Mouse (Mus musculus): ENCODE data around the gene Josd1. TPM values are rescaled to one million over a fixed set of nuclear protein-coding genes. Genes with fewer than 3 reads are reported as not detected.

The Josd1 gene
- polyA plus RNA-seq, 1 experiment, result 37.0 TPM

GRCm38 (mm10) chr15:79728731-79729388 is 41.1 kb upstream of the Josd1 start:
- peaks cover 90% of the 10 kb centered on the region for H3K36me3 ChIP-seq (ENCODE audit: control insufficient read depth, insufficient read depth)
- TF ChIP-seq CEBPB (IDR thresholded peaks at IDR 0.05; ENCODE audit: low read depth) (no peak), MYOG (IDR thresholded peaks at IDR 0.05; ENCODE audit: control insufficient read depth, extremely low read depth, insufficient read length) (no peak), FOSL1 (IDR thresholded peaks at IDR 0.05; ENCODE audit: insufficient read depth, low read length, poor library complexity, severe bottlenecking) (no peak), MAX (IDR thresholded peaks at IDR 0.05) (no peak), CTCF (IDR thresholded peaks at IDR 0.05; ENCODE audit: control insufficient read depth, insufficient read depth, insufficient read length) (no peak), USF1 (IDR thresholded peaks at IDR 0.05; ENCODE audit: low read depth) (no peak), MYOD1 (IDR thresholded peaks at IDR 0.05; ENCODE audit: control insufficient read depth, insufficient read length, low read depth) (no peak)

GRCm38 (mm10) chr15:79728311-79728710 is 40.6 kb upstream of the Josd1 start:
- Histone ChIP-seq H3K36me3 (ENCODE audit: control insufficient read depth, insufficient read depth) (peaks cover 90% of the 10 kb centered on the region), H3ac (ENCODE audit: control insufficient read depth, insufficient read length, low read depth) (no peak overlapping the region), H3K27me3 (ENCODE audit: control insufficient read depth, insufficient read depth, insufficient read length) (no peaks in the 10 kb centered on the region), H3K79me3 (ENCODE audit: low read depth) (no peaks in the 10 kb centered on the region), H3K79me2 (ENCODE audit: control insufficient read depth, insufficient read depth) (no peaks in the 10 kb centered on the region), H3K4me3 (ENCODE audit: insufficient read depth, poor library complexity, severe bottlenecking) (no peak overlapping the region)
- TF ChIP-seq MYOG (IDR thresholded peaks at IDR 0.05; ENCODE audit: control insufficient read depth, extremely low read depth, insufficient read length) (no peak), FOSL1 (IDR thresholded peaks at IDR 0.05; ENCODE audit: insufficient read depth, low read length, poor library complexity, severe bottlenecking) (no peak), MYOD1 (IDR thresholded peaks at IDR 0.05; ENCODE audit: control insufficient read depth, insufficient read length, low read depth) (no peak), USF1 (IDR thresholded peaks at IDR 0.05; ENCODE audit: low read depth) (no peak), CEBPB (IDR thresholded peaks at IDR 0.05; ENCODE audit: low read depth) (no peak), CTCF (IDR thresholded peaks at IDR 0.05; ENCODE audit: control insufficient read depth, insufficient read depth, insufficient read length) (no peak), MAX (IDR thresholded peaks at IDR 0.05) (no peak)

More at GRCm38 (mm10) chr15:79728731-79729388, 41.1 kb upstream of the Josd1 start:
- Histone ChIP-seq H3K79me2 (ENCODE audit: control insufficient read depth, insufficient read depth) (no peaks in the 10 kb centered on the region), H3K27me3 (ENCODE audit: control insufficient read depth, insufficient read depth, insufficient read length) (no peaks in the 10 kb centered on the region), H3ac (ENCODE audit: control insufficient read depth, insufficient read length, low read depth) (no peak overlapping the region), H3K4me3 (ENCODE audit: insufficient read depth, poor library complexity, severe bottlenecking) (no peak overlapping the region), H3K79me3 (ENCODE audit: low read depth) (no peaks in the 10 kb centered on the region)

GRCm38 (mm10) chr15:79727840-79728239 is 40.1 kb upstream of the Josd1 start:
- no peak overlapping the region for H3ac ChIP-seq (ENCODE audit: control insufficient read depth, insufficient read length, low read depth)
- no peak overlapping the region for H3K4me3 ChIP-seq (ENCODE audit: insufficient read depth, poor library complexity, severe bottlenecking)
- TF ChIP-seq MAX (IDR thresholded peaks at IDR 0.05), result no peak
- no peak for TF ChIP-seq MYOG (IDR thresholded peaks at IDR 0.05; ENCODE audit: control insufficient read depth, extremely low read depth, insufficient read length)
- no peak for TF ChIP-seq USF1 (IDR thresholded peaks at IDR 0.05; ENCODE audit: low read depth)
- no peak for TF ChIP-seq FOSL1 (IDR thresholded peaks at IDR 0.05; ENCODE audit: insufficient read depth, low read length, poor library complexity, severe bottlenecking)
- no peak for TF ChIP-seq CTCF (IDR thresholded peaks at IDR 0.05; ENCODE audit: control insufficient read depth, insufficient read depth, insufficient read length)
- TF ChIP-seq CEBPB (IDR thresholded peaks at IDR 0.05; ENCODE audit: low read depth), result no peak
- no peak for TF ChIP-seq MYOD1 (IDR thresholded peaks at IDR 0.05; ENCODE audit: control insufficient read depth, insufficient read length, low read depth)
- peaks cover 90% of the 10 kb centered on the region for H3K36me3 ChIP-seq (ENCODE audit: control insufficient read depth, insufficient read depth)
- H3K79me3 ChIP-seq (ENCODE audit: low read depth), result no peaks in the 10 kb centered on the region
- no peaks in the 10 kb centered on the region for H3K79me2 ChIP-seq (ENCODE audit: control insufficient read depth, insufficient read depth)
- H3K27me3 ChIP-seq (ENCODE audit: control insufficient read depth, insufficient read depth, insufficient read length), result no peaks in the 10 kb centered on the region

- no peak for TF ChIP-seq MYOG (IDR thresholded peaks at IDR 0.05; ENCODE audit: control insufficient read depth, extremely low read depth, insufficient read length)
- TF ChIP-seq FOSL1 (IDR thresholded peaks at IDR 0.05; ENCODE audit: insufficient read depth, low read length, poor library complexity, severe bottlenecking), result no peak
- TF ChIP-seq MAX (IDR thresholded peaks at IDR 0.05), result no peak
- no peak for TF ChIP-seq CTCF (IDR thresholded peaks at IDR 0.05; ENCODE audit: control insufficient read depth, insufficient read depth, insufficient read length)
- TF ChIP-seq USF1 (IDR thresholded peaks at IDR 0.05; ENCODE audit: low read depth), result no peak
- TF ChIP-seq MYOD1 (IDR thresholded peaks at IDR 0.05; ENCODE audit: control insufficient read depth, insufficient read length, low read depth), result no peak
- no peak for TF ChIP-seq CEBPB (IDR thresholded peaks at IDR 0.05; ENCODE audit: low read depth)
Observed at GRCm38 (mm10) chr15:79725190-79725789, 37.6 kb upstream of the Josd1 start.

GRCm38 (mm10) chr15:79723439-79723838 is 35.7 kb upstream of the Josd1 start:
- H3ac ChIP-seq (ENCODE audit: control insufficient read depth, insufficient read length, low read depth), result no peak overlapping the region

More at GRCm38 (mm10) chr15:79725190-79725789, 37.6 kb upstream of the Josd1 start:
- Histone ChIP-seq H3K4me3 (ENCODE audit: insufficient read depth, poor library complexity, severe bottlenecking) (no peak overlapping the region), H3K36me3 (ENCODE audit: control insufficient read depth, insufficient read depth) (peaks cover 86% of the 10 kb centered on the region), H3K79me2 (ENCODE audit: control insufficient read depth, insufficient read depth) (no peaks in the 10 kb centered on the region), H3ac (ENCODE audit: control insufficient read depth, insufficient read length, low read depth) (no peak overlapping the region), H3K27me3 (ENCODE audit: control insufficient read depth, insufficient read depth, insufficient read length) (no peaks in the 10 kb centered on the region), H3K79me3 (ENCODE audit: low read depth) (no peaks in the 10 kb centered on the region)

More at GRCm38 (mm10) chr15:79723439-79723838, 35.7 kb upstream of the Josd1 start:
- peaks cover 86% of the 10 kb centered on the region for H3K36me3 ChIP-seq (ENCODE audit: control insufficient read depth, insufficient read depth)
- TF ChIP-seq CTCF (IDR thresholded peaks at IDR 0.05; ENCODE audit: control insufficient read depth, insufficient read depth, insufficient read length), result peak; percentile 59
- no peak for TF ChIP-seq FOSL1 (IDR thresholded peaks at IDR 0.05; ENCODE audit: insufficient read depth, low read length, poor library complexity, severe bottlenecking)
- no peak overlapping the region for H3K4me3 ChIP-seq (ENCODE audit: insufficient read depth, poor library complexity, severe bottlenecking)
- no peaks in the 10 kb centered on the region for H3K79me3 ChIP-seq (ENCODE audit: low read depth)
- H3K27me3 ChIP-seq (ENCODE audit: control insufficient read depth, insufficient read depth, insufficient read length), result no peaks in the 10 kb centered on the region
- no peaks in the 10 kb centered on the region for H3K79me2 ChIP-seq (ENCODE audit: control insufficient read depth, insufficient read depth)
